Mouse (Mus musculus): ENCODE results near the gene Tnk2.

GRCm38 (mm10) chr16:32698550-32698949 lies 54.9 kb downstream of the Tnk2 start:
- TF ChIP-seq POLR2A (IDR thresholded peaks at IDR 0.05; ENCODE audit: borderline replicate concordance, low read depth, low read length) (no peak), CTCF (IDR thresholded peaks at IDR 0.05; ENCODE audit: low read depth, low read length) (no peak)
